Mouse (Mus musculus) lung, embryonic 16.5 days (tissue): ENCODE measurements around the gene Asic1. TPM values are rescaled to one million over a fixed set of nuclear protein-coding genes. Genes with fewer than 3 reads are reported as not detected.

Source experiments
- ATAC-seq: fragments of 200-750 bp; cut with Nextera tagmentation; 2 replicates; pipeline ENCODE4 v1.8.0; 2017; ENCODE audit warnings: low read depth, mild to moderate bottlenecking, moderate library complexity
- H3K27ac ChIP-seq: fragments of 300-500 bp; sonication (generic); 2 replicates; pipeline ENCODE4 v1.5.1; 2014; ENCODE audit warnings: mild to moderate bottlenecking, control low read depth, low read length
- H3K27me3 ChIP-seq: fragments of 300-500 bp; sonication (generic); 2 replicates; pipeline ENCODE4 v1.6.1; 2014; ENCODE audit warnings: low read depth, low read length, mixed read lengths; ENCODE audit not compliant: control insufficient read depth, insufficient read depth
- H3K36me3 ChIP-seq: fragments of 300-500 bp; sonication (generic); 2 replicates; pipeline ENCODE4 v1.6.1; 2014; ENCODE audit warnings: low read length; ENCODE audit not compliant: control insufficient read depth, insufficient read depth
- H3K4me1 ChIP-seq: fragments of 300-500 bp; sonication (generic); replicated peaks from 2 replicates; pipeline ENCODE4 v1.6.1; 2014; ENCODE audit warnings: low read length, mixed read lengths; ENCODE audit not compliant: control insufficient read depth, insufficient read depth
- H3K4me2 ChIP-seq: fragments of 300-500 bp; sonication (generic); 2 replicates; pipeline ENCODE4 v1.6.1; 2014; ENCODE audit warnings: low read depth, low read length, control low read depth
- H3K4me3 ChIP-seq: fragments of 300-500 bp; sonication (generic); 2 replicates; pipeline ENCODE4 v1.5.1; 2014; ENCODE audit warnings: mild to moderate bottlenecking, low read length, control low read depth
- H3K9ac ChIP-seq: fragments of 300-500 bp; sonication (generic); 2 replicates; pipeline ENCODE4 v1.6.1; 2014; ENCODE audit warnings: low read length, control low read depth
- H3K9me3 ChIP-seq: fragments of 300-500 bp; sonication (generic); 2 replicates; pipeline ENCODE4 v1.6.1; 2016; ENCODE audit warnings: low read length; ENCODE audit not compliant: control insufficient read depth
- WGBS: fragments of 180-500 bp; shearing (Covaris S2); extraction: QIAGEN DNeasy Blood & Tissue Kit; methylation state at CpG from one replicate; pipeline ENCODE4 v1.1.7; 2014; 5-methylcytosine and 5-hydroxymethylcytosine counted together
- polyA plus RNA-seq: library from polyadenylated mRNA; unstranded; fragments of >200 nt; fragmentation: Nextera tagmentation; extraction: Ambion mirVana; gene quantifications from 2 replicates; pipeline ENCODE4 v1.2.1, GENCODE M21; 2015

Gene Asic1
- polyA plus RNA-seq, 1 experiment from 2014 or later, result 1.6 TPM

DNA sequence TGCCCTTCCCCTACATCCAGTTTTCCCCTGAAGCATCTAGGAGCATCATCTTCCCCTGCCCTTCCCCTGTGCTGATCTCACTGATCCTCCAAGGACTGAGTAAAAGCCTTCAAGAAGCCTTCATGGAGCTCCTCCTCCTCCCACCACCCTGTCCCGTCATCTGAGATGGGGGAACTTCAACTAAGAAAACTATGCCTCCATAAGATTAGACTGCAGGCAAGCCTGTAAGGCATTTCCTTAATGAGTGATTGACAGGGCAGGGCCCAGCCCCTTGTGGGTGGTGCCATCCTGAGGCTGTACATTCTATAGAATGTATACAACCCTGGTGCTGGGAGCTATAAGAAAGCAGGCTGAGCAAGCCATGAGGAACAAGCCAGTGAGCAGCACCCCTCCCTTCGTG is 11.7 kb upstream of the Asic1 start:
- Histone ChIP-seq H3K27ac (no peak overlapping the region), H3K4me1 (peaks cover 3% of the 10 kb centered on the region; the same call in 1 of the 2 replicates), H3K36me3 (no peaks in the 10 kb centered on the region), H3K9me3 (no peaks in the 10 kb centered on the region), H3K4me2 (no peak overlapping the region), H3K9ac (no peak overlapping the region), H3K4me3 (no peak overlapping the region), H3K27me3 (peaks cover 20% of the 10 kb centered on the region; the same call in 1 of the 2 replicates)
- WGBS, result 43% methylated on average over 2 of the region's 2 CpGs
- ATAC-seq, result no peak

DNA sequence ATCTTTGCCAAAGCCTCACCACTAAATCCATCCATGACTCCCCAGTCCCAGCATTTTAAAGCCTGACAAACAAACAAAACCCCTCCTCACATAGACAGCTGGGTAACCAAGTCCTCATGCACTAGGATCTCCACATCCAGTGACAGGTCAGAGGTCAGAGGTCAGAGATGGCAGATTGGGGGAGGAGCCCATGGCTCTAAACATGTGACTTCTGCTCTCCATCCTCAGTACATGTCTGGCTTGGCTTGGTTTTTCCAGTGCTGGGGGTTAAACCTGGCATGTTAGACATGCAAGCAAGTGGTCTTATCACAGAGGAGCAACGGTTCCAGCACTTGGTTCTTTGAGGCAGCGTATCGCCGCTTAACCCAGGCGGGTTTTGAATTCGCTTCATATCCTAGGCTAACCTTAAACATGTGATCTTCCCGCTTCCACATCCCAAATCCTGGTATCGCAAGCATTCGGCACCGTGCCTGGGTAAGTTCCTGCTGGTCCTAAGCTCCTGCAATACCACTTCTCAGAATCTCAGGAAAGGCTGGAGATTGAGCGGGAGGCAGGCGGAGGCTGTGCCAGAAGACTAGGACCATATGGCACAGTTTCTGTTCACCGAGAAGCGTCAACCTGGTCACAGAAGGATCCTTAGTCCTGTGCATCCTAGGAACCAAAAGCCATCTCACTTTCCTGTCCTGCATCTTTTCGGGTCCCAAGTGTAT is 8.9 kb upstream of the Asic1 start:
- Histone ChIP-seq H3K9me3 (no peaks in the 10 kb centered on the region), H3K4me2 (no peak overlapping the region), H3K4me3 (no peak overlapping the region), H3K4me1 (peaks cover 14% of the 10 kb centered on the region), H3K36me3 (no peaks in the 10 kb centered on the region), H3K27me3 (peaks cover 17% of the 10 kb centered on the region), H3K9ac (no peak overlapping the region), H3K27ac (no peak overlapping the region)
- WGBS, result 92% methylated on average over 15 of the region's 15 CpGs
- ATAC-seq, result no peak

DNA sequence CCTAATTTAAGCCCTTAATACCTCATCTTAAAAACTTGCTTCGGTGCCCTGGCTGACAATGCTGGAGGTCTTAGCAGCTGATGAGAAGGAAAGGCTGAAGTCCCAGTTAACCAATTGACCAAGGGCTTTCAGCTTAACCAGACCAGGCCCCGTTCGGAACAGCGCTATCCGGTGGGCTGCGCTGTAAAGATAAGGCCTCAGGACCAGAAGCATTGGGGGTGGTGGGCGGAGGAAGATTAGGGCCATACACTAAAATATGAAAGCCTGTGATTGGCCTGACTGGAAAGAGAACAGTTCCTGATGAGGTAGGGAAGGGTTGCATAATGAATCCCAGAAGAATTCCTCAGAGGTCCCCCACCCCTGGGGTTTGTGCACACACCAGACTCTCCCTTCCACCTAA is 7.8 kb upstream of the Asic1 start:
- H3K27ac ChIP-seq, result no peak overlapping the region

DNA sequence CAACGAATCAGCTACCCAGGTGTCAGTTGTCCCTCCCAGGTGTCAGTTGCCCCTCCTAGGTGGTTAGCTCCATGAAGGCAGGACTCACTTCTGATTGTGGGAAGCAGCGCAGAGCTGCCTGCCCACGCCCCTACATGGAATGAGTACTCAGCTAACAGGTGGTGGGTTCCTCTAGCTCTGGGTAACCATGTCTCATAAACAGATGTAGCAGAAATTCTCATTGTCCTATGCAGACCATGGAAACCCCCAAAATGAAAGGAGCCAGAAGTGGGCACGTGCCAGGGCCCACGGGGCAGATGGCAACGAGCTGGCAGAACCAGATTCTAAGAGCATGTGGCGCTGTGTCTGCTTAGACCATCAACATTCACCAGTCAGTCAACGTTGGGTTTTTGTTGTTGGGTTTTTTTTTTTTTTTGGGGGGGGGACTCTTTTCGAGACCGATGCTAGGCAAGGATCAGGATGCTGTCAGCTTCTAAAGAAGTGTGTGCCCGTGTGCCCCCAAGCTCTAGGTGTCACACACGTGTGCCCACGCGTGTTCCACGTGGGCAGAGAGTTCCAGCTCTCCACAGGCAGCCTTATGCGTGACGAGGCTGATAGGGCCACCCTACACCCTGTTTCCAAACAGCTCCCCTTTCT is 6.1 kb upstream of the Asic1 start:
- peak overlapping the region; percentile 96 for H3K4me2 ChIP-seq
- H3K4me1 ChIP-seq, result peaks cover 17% of the 10 kb centered on the region
- H3K27ac ChIP-seq, result no peak overlapping the region
- no peak for ATAC-seq
- peak overlapping the region; percentile 64 for H3K9ac ChIP-seq
- peak overlapping the region; percentile 51 for H3K4me3 ChIP-seq
- no peaks in the 10 kb centered on the region for H3K36me3 ChIP-seq
- H3K9me3 ChIP-seq, result no peaks in the 10 kb centered on the region
- 4% methylated on average over 17 of the region's 17 CpGs for WGBS
- H3K27me3 ChIP-seq, result peaks cover 20% of the 10 kb centered on the region

More for the DNA sequence above, 7.8 kb upstream of the Asic1 start:
- ATAC-seq, result no peak
- 50% methylated on average over 7 of the region's 7 CpGs for WGBS
- no peaks in the 10 kb centered on the region for H3K9me3 ChIP-seq
- H3K4me3 ChIP-seq, result no peak overlapping the region
- H3K36me3 ChIP-seq, result no peaks in the 10 kb centered on the region
- peaks cover 14% of the 10 kb centered on the region for H3K4me1 ChIP-seq
- no peak overlapping the region for H3K9ac ChIP-seq
- no peak overlapping the region for H3K4me2 ChIP-seq
- peaks cover 19% of the 10 kb centered on the region for H3K27me3 ChIP-seq

DNA sequence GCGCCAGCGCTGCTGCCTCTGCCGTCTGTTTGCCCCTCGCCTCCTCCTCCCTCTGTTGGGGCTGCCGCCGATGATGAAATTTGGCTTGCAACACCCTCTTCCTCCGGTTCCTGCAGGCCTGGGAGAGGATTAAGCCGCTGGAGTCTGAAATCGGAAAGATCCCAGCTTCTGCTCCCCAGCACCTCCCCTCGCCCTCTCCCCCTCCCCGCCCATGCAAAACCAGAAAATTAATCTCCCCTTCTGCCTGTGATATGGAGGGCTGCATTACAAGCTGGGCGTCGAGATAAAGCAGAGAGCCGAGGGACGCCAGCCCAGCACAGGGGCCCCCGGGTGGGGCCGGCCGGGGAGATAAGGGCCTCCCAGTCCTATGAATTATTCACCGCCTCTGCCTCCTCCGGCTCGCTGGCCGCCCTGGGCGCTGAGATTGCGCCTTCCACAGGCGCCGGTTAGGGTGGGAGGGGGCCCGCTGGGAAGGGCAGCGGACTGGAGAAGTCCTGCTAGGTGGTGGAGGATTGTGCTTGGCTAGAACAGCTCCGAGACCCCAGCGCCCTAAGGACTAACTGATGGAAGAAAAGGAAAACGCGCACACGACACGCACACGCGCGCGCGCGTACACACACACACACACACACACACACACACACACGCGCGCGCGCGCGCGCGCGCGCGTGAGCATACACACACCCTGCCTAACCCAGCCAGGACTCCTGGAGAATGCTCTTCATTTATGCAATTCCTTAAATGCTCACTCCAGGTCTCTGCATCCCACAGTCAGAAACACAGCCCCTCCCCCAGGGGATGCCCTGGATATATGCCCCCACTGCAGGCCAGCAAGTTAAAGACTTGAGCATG is 5.3 kb upstream of the Asic1 start:
- Histone ChIP-seq H3K36me3 (no peaks in the 10 kb centered on the region), H3K4me1 (peaks cover 17% of the 10 kb centered on the region), H3K9me3 (no peaks in the 10 kb centered on the region), H3K4me2 (peak overlapping the region; percentile 96), H3K9ac (peak overlapping the region; percentile 64), H3K27me3 (peaks cover 27% of the 10 kb centered on the region), H3K4me3 (peak overlapping the region; percentile 51), H3K27ac (no peak overlapping the region)
- WGBS, result under 1% methylated on average over 49 of the region's 52 CpGs
- ATAC-seq, result peak; percentile 83

DNA sequence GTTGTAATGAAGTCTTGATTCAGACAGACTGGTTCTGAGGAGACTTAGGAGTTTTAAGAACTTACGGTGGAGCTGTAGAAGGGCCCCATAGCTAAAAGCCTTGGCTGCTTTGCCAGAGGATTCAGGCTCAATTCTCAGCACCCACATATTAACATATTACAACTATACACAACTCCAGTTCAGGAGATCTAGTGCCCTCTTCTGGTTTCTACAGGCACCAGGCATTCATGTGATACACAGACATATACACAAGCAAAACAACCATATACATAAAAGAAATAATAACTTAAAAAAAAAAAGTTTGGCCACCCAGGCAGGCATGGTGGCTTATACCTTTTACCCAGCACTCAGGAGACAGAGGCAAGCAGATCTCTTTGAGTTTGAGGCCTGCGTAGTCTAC is 2.6 kb upstream of the Asic1 start:
- ATAC-seq, result no peak
- Histone ChIP-seq H3K27me3 (peaks cover 51% of the 10 kb centered on the region), H3K4me3 (no peak overlapping the region), H3K4me2 (no peak overlapping the region), H3K27ac (no peak overlapping the region), H3K4me1 (peaks cover 21% of the 10 kb centered on the region), H3K9ac (no peak overlapping the region), H3K36me3 (no peaks in the 10 kb centered on the region), H3K9me3 (no peaks in the 10 kb centered on the region)
- WGBS, result 100% methylated on average over 2 of the region's 2 CpGs

DNA sequence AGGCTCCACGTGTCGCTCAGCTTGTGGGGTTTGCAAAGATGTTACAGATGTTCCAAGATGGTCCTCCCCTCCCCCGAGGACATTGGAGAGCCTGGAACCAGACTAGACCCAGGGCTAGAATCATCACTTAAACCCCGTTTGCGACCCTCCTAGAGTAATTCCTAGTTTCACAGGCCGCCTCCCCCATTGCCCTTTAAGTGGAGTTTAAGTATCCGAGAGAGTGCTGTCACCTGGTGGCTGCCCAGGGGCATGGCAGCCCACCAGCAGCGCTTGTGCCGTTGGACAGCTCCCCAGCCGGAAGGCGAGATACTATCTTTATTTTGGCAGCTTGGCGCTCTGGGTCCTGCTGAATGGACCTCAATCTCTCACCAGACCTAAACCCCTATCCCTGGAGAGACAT is 1.3 kb upstream of the Asic1 start:
- Histone ChIP-seq H3K27ac (no peak overlapping the region), H3K4me3 (no peak overlapping the region), H3K36me3 (no peaks in the 10 kb centered on the region), H3K4me2 (no peak overlapping the region), H3K27me3 (peaks cover 59% of the 10 kb centered on the region), H3K9me3 (no peaks in the 10 kb centered on the region), H3K4me1 (peaks cover 20% of the 10 kb centered on the region), H3K9ac (no peak overlapping the region)
- 3% methylated on average over 12 of the region's 12 CpGs for WGBS
- no peak for ATAC-seq

DNA sequence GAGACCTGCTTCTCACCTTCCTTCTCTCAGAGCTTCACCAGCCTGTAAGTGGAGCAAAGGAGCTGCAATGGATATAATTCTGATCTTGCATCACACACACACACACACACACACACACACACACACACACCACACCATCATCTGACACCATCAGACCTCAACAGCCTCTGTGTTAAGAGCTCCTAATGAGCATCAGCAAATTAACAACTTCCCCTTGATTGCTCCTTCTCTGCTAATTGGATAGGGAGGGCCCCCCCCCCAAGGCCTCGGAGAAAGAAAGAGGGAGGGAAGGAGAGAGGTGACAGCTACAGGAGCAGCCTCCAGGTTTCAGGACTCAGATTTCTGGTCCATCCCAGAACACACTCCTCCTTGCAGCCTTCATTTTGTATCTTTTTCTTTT is 776 bp upstream of the Asic1 start:
- Histone ChIP-seq H3K27ac (no peak overlapping the region), H3K4me1 (peaks cover 15% of the 10 kb centered on the region), H3K27me3 (peaks cover 59% of the 10 kb centered on the region), H3K36me3 (no peaks in the 10 kb centered on the region), H3K9me3 (no peaks in the 10 kb centered on the region), H3K4me2 (no peak overlapping the region), H3K9ac (no peak overlapping the region), H3K4me3 (no peak overlapping the region)
- WGBS, result 0% methylated on average over 1 of the region's 1 CpGs
- ATAC-seq, result no peak
